Mouse (Mus musculus): Measurements from ENCODE around the gene Manba.

The Manba gene

GRCm38 (mm10) chr3:135580439-135581275, 95.2 kb downstream of the Manba start:
- DNase-seq (ENCODE audit: extremely low spot score, low spot score): no peak

DNA sequence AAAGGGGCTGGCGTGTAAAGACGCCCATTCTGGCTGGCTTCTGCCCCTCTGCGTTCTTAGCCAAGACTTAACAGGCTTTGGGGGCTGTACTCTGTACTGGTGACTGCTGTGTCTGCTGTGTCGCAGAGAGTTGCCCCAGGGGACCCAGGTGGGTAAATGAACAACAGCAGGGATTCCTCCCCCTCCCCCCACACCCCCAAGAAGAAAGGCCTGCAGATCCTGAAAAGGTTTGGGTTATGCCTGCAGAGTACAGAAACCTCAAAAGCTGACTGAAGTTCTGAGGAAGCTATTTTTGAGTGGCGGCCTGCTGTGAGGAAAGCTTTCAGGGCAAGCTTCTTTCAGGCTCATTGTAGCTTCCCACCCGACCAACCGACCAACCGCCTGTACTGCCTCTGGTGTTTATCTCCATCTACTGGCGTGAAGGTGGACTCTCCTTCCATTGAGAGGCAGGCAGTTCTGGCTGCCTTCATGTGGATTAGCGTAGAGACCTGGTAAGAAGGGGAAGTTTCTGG, 96.3 kb downstream of the Manba start:
- peak; percentile 36 for DNase-seq (ENCODE audit: extremely low spot score, low spot score)

DNA sequence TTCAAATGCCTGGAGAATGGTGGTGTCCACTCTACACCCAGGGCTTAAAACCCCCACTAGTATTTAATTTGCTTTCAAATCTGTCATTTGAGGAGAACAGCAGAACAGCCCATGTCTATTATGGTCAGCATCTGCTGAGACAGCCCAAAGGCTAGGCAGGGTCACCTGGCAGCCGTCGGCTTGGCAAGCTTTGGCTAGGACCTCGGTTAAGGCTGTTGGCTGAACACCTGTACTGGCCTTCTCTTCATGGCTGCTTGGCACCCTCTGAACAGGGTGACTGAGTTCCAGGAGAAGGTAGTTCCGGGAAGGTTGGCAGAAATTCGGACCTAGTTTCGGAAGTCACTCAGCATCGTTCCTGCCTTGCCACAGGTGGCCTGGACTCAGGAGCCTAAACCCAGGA, 96.8 kb downstream of the Manba start:
- DNase-seq (ENCODE audit: extremely low spot score, low spot score): no peak

DNA sequence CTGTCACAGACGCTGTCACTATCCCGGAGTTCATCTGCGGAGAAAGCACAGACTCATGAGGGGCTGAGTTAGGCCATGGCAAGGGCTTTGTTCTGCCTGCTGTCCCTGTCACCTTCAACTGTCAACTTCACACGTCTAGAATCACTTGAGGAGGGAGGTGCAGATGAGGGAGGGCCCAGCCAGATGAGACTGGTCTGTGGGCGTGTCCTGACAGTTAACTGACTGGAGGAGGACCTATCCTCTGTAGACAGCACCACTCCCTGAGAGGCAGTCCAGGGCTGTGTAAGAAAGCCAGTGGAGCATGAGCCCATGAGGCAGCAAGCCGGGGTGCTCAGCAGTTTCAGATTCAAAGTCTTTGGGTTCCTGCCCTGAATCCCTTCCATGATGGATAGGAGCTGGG, 100.1 kb downstream of the Manba start:
- DNase-seq (ENCODE audit: extremely low spot score, low spot score): no peak

- DNase-seq (ENCODE audit: extremely low spot score, low spot score): no peak
These were observed 100.6 kb downstream of the Manba start for GRCm38 (mm10) chr3:135586060-135586459.

- DNase-seq (ENCODE audit: extremely low spot score, low spot score): no peak
These were observed 101.1 kb downstream of the Manba start for GRCm38 (mm10) chr3:135586471-135586880.

- DNase-seq (ENCODE audit: extremely low spot score, low spot score): no peak
These were observed 105.1 kb downstream of the Manba start for GRCm38 (mm10) chr3:135590471-135590870.

DNA sequence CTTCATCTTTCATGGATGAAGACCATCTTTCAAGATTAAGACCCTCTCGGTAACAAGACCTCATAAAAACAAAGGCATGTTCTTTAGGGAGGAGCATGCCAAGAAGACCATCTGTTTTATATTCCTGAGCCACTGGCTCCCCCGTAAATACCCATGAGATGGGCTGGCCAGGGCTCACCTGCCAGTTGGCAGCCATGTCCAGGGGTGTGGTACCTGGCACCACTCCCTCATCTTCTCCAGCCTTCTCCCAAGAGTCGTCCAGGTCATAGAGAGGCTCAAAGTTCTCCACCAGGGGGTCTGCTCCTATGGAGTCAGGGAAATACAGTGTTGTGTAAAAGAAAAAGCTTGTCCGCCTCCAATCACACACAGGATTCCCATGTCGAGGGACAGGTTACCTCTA, 106.0 kb downstream of the Manba start:
- DNase-seq (ENCODE audit: extremely low spot score, low spot score): no peak

DNA sequence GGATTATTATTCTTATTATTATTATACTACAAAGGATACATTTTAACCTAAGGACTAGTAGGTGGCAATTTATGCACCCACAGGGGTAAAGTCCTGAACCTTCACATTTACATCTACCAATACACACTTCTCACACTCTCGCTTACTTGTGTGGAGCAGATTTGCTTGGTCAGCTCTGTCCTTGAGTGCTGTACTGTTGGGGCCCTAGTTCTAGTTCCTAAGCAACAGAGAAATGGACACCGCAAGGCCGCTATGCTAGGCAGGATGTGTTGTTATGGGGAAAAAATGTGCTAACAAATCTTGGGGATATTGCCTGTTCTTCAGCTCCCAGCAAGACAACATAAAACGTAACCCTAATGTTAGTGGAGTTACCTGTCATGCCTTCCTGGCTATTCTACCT, 106.6 kb downstream of the Manba start:
- DNase-seq (ENCODE audit: extremely low spot score, low spot score): no peak

- DNase-seq (ENCODE audit: extremely low spot score, low spot score): no peak
These were observed 109.0 kb downstream of the Manba start for GRCm38 (mm10) chr3:135594238-135594917.

DNA sequence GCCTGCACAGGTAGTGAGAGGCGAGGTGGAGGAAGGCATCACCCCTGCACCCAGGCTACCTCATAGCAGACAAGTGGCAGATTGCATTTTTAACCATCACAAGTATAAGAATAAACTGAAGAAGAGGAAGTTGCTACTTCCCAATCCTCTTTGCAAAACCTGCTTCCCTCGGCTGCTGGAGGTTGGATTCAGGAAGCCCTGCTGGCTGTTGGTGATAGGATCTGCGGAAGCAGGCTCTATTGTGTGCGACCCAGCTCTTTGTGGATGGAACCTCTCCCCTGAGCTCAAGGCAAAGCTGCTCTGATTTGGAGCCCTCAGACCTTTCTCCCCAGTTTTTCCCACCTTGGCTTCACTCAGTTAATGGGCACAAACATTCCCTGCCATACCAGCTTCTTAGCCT, 111.6 kb downstream of the Manba start:
- no peak for DNase-seq (ENCODE audit: extremely low spot score, low spot score)

DNA sequence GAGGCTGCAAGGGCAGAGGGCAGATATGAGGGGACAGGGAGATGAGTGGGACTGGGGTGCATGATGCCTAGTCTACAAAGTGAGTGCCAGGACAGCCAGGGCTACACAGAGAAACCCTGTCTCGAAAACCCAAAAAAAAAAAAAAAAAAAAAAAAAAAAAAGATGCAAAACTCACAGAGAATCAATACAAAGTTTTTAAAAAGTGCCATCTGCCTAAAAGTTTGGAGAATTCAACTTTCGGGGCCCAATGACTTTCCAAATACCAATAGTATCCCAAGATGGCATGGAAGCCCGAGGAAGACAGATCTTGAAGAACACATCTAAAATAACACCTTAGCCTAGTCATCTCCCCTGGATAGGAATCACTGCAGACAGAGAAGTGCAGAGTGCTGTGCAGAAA, 112.9 kb downstream of the Manba start:
- DNase-seq (ENCODE audit: extremely low spot score, low spot score): no peak

DNA sequence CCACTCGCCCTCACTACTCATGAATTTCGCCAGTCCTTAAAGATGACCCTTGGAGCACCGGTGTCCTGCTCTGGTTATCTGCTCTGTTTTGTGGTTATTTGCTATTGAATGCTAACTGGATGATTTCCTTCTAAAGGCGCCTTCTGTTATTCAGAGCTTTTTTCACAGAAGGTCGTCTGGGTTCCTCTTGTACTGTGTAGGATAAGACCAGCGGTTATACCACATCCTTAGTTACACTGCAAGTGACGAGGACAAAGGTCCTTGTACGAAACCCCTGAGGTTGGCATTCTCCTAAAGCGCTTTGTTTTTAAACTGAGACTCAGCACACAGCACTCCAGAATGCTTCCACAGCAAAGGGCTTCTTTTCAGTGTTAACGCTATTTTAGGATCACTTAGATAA, 117.3 kb downstream of the Manba start:
- DNase-seq (ENCODE audit: extremely low spot score, low spot score): no peak

GRCm38 (mm10) chr3:135604626-135605417, 119.4 kb downstream of the Manba start:
- DNase-seq (ENCODE audit: extremely low spot score, low spot score): no peak

DNA sequence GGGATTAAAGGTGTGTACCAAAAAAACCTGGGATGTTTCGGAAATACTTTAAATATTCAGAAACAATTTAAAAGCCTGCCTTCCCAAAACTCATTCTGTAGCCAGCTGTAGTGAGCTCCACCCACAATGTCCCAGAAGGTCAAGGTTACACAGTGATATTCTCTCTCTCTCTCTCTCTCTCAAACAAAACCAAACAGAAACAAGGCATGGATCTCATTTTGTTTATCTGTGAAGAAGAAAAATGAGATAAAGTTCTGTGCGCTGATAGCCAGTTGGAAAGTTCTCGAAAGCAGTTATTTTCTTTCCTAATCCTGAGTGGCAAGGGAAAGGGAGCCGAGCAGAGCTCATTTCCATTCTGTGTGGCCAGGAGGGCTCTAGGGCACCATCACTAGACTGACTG, 120.1 kb downstream of the Manba start:
- no peak for DNase-seq (ENCODE audit: extremely low spot score, low spot score)

GRCm38 (mm10) chr3:135606592-135606991, 121.2 kb downstream of the Manba start:
- no peak for DNase-seq (ENCODE audit: extremely low spot score, low spot score)

GRCm38 (mm10) chr3:135607021-135607420, 121.6 kb downstream of the Manba start:
- no peak for DNase-seq (ENCODE audit: extremely low spot score, low spot score)

- DNase-seq (ENCODE audit: extremely low spot score, low spot score): no peak
These were observed 122.5 kb downstream of the Manba start for GRCm38 (mm10) chr3:135607660-135608473.

- DNase-seq (ENCODE audit: extremely low spot score, low spot score): no peak
These were observed 124.8 kb downstream of the Manba start for GRCm38 (mm10) chr3:135610221-135610620.

GRCm38 (mm10) chr3:135614376-135614775, 129.0 kb downstream of the Manba start:
- no peak for DNase-seq (ENCODE audit: extremely low spot score, low spot score)

GRCm38 (mm10) chr3:135616730-135617129, 131.3 kb downstream of the Manba start:
- no peak for DNase-seq (ENCODE audit: extremely low spot score, low spot score)
